Mouse (Mus musculus): Measurements from ENCODE around the gene Soat2. TPM values are rescaled to one million over a fixed set of nuclear protein-coding genes. Genes with fewer than 3 reads are reported as not detected.

Gene Soat2
- polyA plus RNA-seq, 1 experiment from 2014 or later = 0.16 TPM

DNA sequence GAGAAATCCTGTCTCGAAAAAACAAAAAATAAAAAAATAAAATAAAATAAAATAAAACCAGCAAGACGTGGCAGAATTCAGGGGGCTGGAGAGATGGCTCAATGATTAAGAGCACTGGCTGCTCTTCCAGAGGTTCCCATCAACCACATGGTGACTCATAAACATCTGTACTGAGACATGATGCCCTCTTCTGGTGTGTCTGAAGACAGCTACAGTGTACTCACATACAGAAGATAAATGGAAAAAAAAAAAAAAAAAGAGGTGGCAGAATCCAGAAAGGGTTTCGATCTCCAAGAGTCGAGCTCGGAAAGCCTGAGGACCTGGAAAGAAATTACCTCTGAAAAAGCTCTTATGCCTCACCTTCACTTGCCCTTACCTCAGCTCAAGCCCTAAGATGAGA, 9.2 kb upstream of the Soat2 start:
- Histone ChIP-seq H3K9me3 (ENCODE audit: low read depth, low read length) (no peaks in the 10 kb centered on the region), H3K36me3 (ENCODE audit: insufficient read depth) (no peaks in the 10 kb centered on the region), H3K4me3 (ENCODE audit: low read depth, low read length) (no peak overlapping the region), H3K4me1 (ENCODE audit: insufficient read depth) (peaks cover 16% of the 10 kb centered on the region), H3K9ac (no peak overlapping the region), H3K27ac (ENCODE audit: low read depth) (no peak overlapping the region), H3K4me2 (no peak overlapping the region), H3K27me3 (ENCODE audit: insufficient read depth, low read length) (peaks cover 22% of the 10 kb centered on the region)
- ATAC-seq (ENCODE audit: insufficient read depth) (no peak), DNase-seq (no peak)
- no peak for TF ChIP-seq CTCF (IDR thresholded peaks at IDR 0.05; ENCODE audit: low read depth)
- WGBS = 91% methylated on average over 5 of the region's 5 CpGs

DNA sequence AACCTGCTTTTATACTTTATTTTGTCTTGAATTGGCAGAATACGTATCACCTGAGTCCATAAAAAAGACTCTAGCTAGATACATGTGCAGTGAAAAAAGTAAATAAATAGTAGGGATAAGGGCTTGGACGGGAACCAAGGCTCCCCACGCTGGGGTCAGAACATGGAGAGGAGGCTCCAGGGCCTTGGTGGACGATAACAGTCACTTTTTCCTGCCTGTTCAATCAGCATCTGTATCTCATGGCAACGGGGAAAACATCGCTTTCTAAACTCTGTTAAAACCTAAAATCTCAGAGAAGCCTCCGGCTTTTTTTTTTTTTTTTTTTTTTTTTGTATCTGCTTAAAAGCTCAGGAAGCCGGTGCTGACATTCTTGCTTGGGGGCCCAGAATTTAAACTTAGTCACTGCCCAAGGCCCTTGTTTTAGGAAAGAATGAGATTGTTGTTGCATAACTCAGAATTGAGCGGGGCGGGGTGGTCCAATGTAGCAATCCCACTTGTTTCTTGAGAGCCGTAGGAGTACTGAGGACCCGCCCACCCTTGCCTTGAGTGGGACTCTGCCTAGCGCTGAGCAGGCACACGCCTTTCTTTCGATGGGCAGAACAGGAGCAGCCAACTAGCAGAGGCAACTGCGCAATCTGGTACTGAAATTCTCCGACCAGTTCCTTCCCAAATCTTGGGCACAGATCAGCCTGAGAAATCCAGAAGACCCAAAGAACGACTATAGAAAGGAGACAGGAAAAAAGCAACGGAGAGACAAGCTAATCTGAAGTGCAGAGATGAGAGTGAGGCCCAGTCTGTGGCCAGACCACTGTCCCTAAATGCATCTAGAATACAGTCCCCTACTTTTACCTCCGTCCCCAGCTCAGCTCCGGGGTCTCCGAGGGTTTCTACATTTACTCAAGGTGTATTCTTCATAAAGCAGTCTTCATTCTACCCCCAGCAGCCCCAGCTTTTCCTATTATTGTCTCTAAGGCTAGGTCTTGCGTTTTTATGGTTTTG, 7.1 kb upstream of the Soat2 start:
- Histone ChIP-seq H3K27ac (ENCODE audit: low read depth) (no peak overlapping the region), H3K4me1 (ENCODE audit: insufficient read depth) (peaks cover 8% of the 10 kb centered on the region; the same call in 1 of the 2 replicates), H3K9me3 (ENCODE audit: low read depth, low read length) (no peaks in the 10 kb centered on the region), H3K36me3 (ENCODE audit: insufficient read depth) (no peaks in the 10 kb centered on the region), H3K27me3 (ENCODE audit: insufficient read depth, low read length) (peaks cover 22% of the 10 kb centered on the region), H3K9ac (no peak overlapping the region; the same call in 1 of the 2 replicates), H3K4me2 (0 out of 2 replicates have a peak overlapping the region, but pooled peaks have one; percentile 15), H3K4me3 (ENCODE audit: low read depth, low read length) (no peak overlapping the region)
- ATAC-seq (ENCODE audit: insufficient read depth) (peak; percentile 65; the same call in 1 of the 2 replicates), DNase-seq (peak; percentile 71)
- no peak for TF ChIP-seq CTCF (IDR thresholded peaks at IDR 0.05; ENCODE audit: low read depth)
- 41% methylated on average over 23 of the region's 23 CpGs for WGBS

DNA sequence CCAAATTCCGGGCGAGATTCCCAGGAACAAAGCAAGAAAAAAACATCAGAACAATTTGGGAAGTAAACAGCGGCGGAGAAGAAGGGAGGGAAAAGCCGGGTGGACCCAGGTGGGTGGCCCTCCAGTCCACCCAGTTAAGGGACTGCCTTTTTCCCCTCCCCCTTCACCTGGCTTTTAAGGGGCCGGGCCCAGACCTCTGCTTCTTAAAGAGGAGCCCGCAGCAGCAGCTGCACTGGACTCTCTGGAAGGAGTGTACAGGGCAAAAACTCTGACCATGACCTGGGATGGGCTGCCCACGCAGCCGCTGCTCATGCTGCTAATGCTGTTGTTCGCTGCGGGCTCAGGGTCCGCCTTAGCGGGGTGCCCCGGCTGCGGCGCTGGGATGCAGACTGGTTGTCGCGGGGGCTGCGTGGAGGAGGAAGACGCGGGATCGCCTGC, 6.0 kb upstream of the Soat2 start, which contains the start of gene Igfbp6:
TSS of gene Igfbp6 (plus strand) at position 89 of the 438 bp plus-strand sequence.
- peak within 1 kb of the TSS; percentile 20; the same call in 1 of the 2 replicates for H3K9ac ChIP-seq
- peak within 1 kb of the TSS; percentile 47 for H3K4me2 ChIP-seq
- DNase-seq = peak; percentile 34
- TF ChIP-seq CTCF (IDR thresholded peaks at IDR 0.05; ENCODE audit: low read depth) = no peak
- H3K4me3 ChIP-seq (ENCODE audit: low read depth, low read length) = peak within 1 kb of the TSS; percentile 13
- 7% methylated on average over 22 of the region's 22 CpGs for WGBS
- peaks cover 8% of the 10 kb centered on the region; the same call in 1 of the 2 replicates for H3K4me1 ChIP-seq (ENCODE audit: insufficient read depth)
- no peak within 1 kb of the TSS for H3K27ac ChIP-seq (ENCODE audit: low read depth)
- no peaks in the 10 kb centered on the region for H3K36me3 ChIP-seq (ENCODE audit: insufficient read depth)
- peaks cover 22% of the 10 kb centered on the region for H3K27me3 ChIP-seq (ENCODE audit: insufficient read depth, low read length)
- H3K9me3 ChIP-seq (ENCODE audit: low read depth, low read length) = no peaks in the 10 kb centered on the region
- no peak for ATAC-seq (ENCODE audit: insufficient read depth)

DNA sequence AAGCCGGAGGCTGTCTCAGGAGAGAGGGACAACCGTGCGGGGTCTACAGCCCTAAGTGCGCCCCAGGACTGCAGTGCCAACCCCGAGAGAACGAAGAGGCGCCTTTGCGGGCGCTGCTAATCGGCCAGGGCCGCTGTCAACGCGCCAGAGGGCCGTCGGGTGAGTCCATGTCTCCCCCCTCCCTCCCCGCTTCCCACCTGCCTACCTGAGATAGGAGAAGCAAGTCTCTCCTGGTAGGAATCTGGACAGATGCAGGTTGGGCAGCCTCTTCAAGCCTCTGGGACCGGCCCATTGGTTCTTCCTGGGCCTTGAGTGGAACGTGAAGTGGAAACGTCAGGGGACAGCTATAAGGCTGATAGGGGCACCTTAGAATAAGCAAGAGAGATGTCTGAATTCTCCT, 5.6 kb upstream of the Soat2 start:
- no peaks in the 10 kb centered on the region for H3K9me3 ChIP-seq (ENCODE audit: low read depth, low read length)
- WGBS = 11% methylated on average over 19 of the region's 19 CpGs
- H3K27ac ChIP-seq (ENCODE audit: low read depth) = no peak overlapping the region
- TF ChIP-seq CTCF (IDR thresholded peaks at IDR 0.05; ENCODE audit: low read depth) = no peak
- peaks cover 8% of the 10 kb centered on the region; the same call in 1 of the 2 replicates for H3K4me1 ChIP-seq (ENCODE audit: insufficient read depth)
- peaks cover 22% of the 10 kb centered on the region for H3K27me3 ChIP-seq (ENCODE audit: insufficient read depth, low read length)
- H3K4me3 ChIP-seq (ENCODE audit: low read depth, low read length) = peak overlapping the region; percentile 13
- peak overlapping the region; percentile 47 for H3K4me2 ChIP-seq
- H3K36me3 ChIP-seq (ENCODE audit: insufficient read depth) = no peaks in the 10 kb centered on the region
- 0 out of 2 replicates have a peak overlapping the region, but pooled peaks have one; percentile 20 for H3K9ac ChIP-seq
- no peak for DNase-seq
- ATAC-seq (ENCODE audit: insufficient read depth) = no peak

DNA sequence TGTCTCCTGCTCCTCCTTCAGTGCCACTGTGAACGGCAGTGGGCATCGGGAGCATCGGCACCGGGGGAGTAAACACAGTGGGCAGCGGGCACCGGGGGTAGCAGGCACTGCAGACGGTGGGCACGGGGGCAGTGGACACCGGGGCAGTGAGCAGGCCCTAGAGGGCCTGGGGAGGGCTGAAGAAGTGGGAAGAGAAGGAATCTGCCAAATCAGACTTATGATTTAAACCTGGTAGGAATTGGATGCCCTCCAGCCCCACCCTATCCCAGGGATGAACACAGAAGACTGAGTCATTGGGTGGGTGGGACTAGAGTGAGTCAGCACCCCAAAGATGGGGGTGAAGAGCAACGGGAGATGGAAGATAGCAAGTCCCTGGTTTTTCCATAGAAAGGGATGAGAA, 5.0 kb upstream of the Soat2 start:
- peaks cover 9% of the 10 kb centered on the region; the same call in 1 of the 2 replicates for H3K4me1 ChIP-seq (ENCODE audit: insufficient read depth)
- no peak overlapping the region; the same call in 1 of the 2 replicates for H3K4me2 ChIP-seq
- H3K9ac ChIP-seq = no peak overlapping the region
- H3K4me3 ChIP-seq (ENCODE audit: low read depth, low read length) = no peak overlapping the region
- H3K27ac ChIP-seq (ENCODE audit: low read depth) = no peak overlapping the region
- no peak for ATAC-seq (ENCODE audit: insufficient read depth)
- no peak for DNase-seq
- peaks cover 22% of the 10 kb centered on the region for H3K27me3 ChIP-seq (ENCODE audit: insufficient read depth, low read length)
- H3K9me3 ChIP-seq (ENCODE audit: low read depth, low read length) = no peaks in the 10 kb centered on the region
- no peaks in the 10 kb centered on the region for H3K36me3 ChIP-seq (ENCODE audit: insufficient read depth)
- WGBS = 84% methylated on average over 10 of the region's 10 CpGs
- no peak for TF ChIP-seq CTCF (IDR thresholded peaks at IDR 0.05; ENCODE audit: low read depth)

DNA sequence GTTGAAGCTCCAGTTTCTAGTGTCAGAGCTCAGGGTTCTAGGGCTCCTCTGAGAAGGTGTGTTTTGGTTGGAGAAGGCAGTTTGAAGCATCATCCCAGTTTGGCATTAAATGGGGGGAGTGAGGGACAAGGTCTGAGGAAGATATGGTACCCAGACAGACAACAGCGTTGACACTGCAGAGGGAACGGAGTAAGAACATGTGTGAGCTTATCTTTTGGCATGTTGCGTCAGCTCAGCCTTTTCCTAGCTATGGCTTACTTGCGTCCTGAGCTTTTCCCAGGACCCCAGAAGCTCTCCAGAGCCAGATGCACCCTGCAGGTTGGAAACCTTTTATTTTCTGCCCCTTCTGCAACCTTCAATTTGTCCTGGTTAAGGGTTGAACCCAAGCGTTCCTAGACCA, 4.2 kb upstream of the Soat2 start:
- H3K36me3 ChIP-seq (ENCODE audit: insufficient read depth) = no peaks in the 10 kb centered on the region
- H3K4me3 ChIP-seq (ENCODE audit: low read depth, low read length) = no peak overlapping the region
- no peak overlapping the region for H3K4me2 ChIP-seq
- TF ChIP-seq CTCF (IDR thresholded peaks at IDR 0.05; ENCODE audit: low read depth) = no peak
- H3K9me3 ChIP-seq (ENCODE audit: low read depth, low read length) = no peaks in the 10 kb centered on the region
- 78% methylated on average over 5 of the region's 5 CpGs for WGBS
- peaks cover 13% of the 10 kb centered on the region; the same call in 1 of the 2 replicates for H3K4me1 ChIP-seq (ENCODE audit: insufficient read depth)
- ATAC-seq (ENCODE audit: insufficient read depth) = no peak
- peaks cover 22% of the 10 kb centered on the region for H3K27me3 ChIP-seq (ENCODE audit: insufficient read depth, low read length)
- no peak overlapping the region for H3K27ac ChIP-seq (ENCODE audit: low read depth)
- H3K9ac ChIP-seq = no peak overlapping the region
- no peak for DNase-seq

DNA sequence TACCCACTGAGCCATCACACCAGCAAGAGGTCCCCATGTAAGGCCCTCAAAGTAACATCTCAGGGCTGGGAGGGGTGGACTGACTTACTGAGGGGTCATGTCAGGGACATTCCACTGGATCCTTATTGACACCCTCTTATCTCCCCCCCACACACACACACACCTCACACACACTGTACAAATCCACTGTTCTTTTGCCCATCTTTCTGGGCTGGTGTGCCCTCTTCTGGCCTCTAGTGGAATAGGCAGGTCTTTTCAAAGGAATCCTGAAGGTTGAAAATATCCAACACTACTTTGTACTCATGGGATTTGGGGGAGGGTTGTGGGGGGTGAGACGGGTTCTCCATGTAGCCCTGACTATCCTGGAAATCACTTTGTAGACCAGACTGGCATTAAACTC, 3.4 kb upstream of the Soat2 start:
- peak; percentile 66 for ATAC-seq (ENCODE audit: insufficient read depth)
- peak; percentile 68 for DNase-seq

More for the DNA sequence above, 3.4 kb upstream of the Soat2 start:
- Histone ChIP-seq H3K36me3 (ENCODE audit: insufficient read depth) (no peaks in the 10 kb centered on the region), H3K9ac (no peak overlapping the region), H3K27me3 (ENCODE audit: insufficient read depth, low read length) (peaks cover 22% of the 10 kb centered on the region), H3K4me2 (no peak overlapping the region), H3K27ac (ENCODE audit: low read depth) (no peak overlapping the region), H3K9me3 (ENCODE audit: low read depth, low read length) (no peaks in the 10 kb centered on the region), H3K4me3 (ENCODE audit: low read depth, low read length) (no peak overlapping the region), H3K4me1 (ENCODE audit: insufficient read depth) (peaks cover 13% of the 10 kb centered on the region; the same call in 1 of the 2 replicates)
- 11% methylated on average over 1 of the region's 1 CpGs for WGBS
- peak; percentile 87 for TF ChIP-seq CTCF (IDR thresholded peaks at IDR 0.05; ENCODE audit: low read depth)
